Mouse (Mus musculus) kidney, adult 9 months (tissue): ENCODE data around the gene Myh3.

Experiments used
- DNase-seq: peaks from one replicate; pipeline ENCODE4 v3.0.0; 2022

Myh3 gene

GRCm38 (mm10) chr11:67078000-67078399, at the start of gene Myh3:
TSS of gene Myh3 (plus strand) at chr11:67078300.
- DNase-seq: no peak

- no peak for DNase-seq
Observed at GRCm38 (mm10) chr11:67030904-67031602, 47.0 kb upstream of the Myh3 start.

GRCm38 (mm10) chr11:67031603-67031915, 46.5 kb upstream of the Myh3 start:
- DNase-seq: no peak

GRCm38 (mm10) chr11:67034775-67035485, 43.2 kb upstream of the Myh3 start:
- DNase-seq: peak; percentile 79

- peak; percentile 82 for DNase-seq
Observed at GRCm38 (mm10) chr11:67036229-67036628, 41.9 kb upstream of the Myh3 start.

GRCm38 (mm10) chr11:67036892-67037291, 41.2 kb upstream of the Myh3 start:
- DNase-seq: no peak

GRCm38 (mm10) chr11:67039799-67040198, 38.3 kb upstream of the Myh3 start:
- no peak for DNase-seq

GRCm38 (mm10) chr11:67040483-67040882, 37.6 kb upstream of the Myh3 start:
- no peak for DNase-seq

GRCm38 (mm10) chr11:67043007-67043406, 35.1 kb upstream of the Myh3 start:
- no peak for DNase-seq

- DNase-seq: no peak
Observed at GRCm38 (mm10) chr11:67044959-67045358, 33.1 kb upstream of the Myh3 start.

GRCm38 (mm10) chr11:67047199-67047598, 30.9 kb upstream of the Myh3 start:
- DNase-seq: no peak

- DNase-seq: no peak
Observed at GRCm38 (mm10) chr11:67048496-67048895, 29.6 kb upstream of the Myh3 start.

GRCm38 (mm10) chr11:67049256-67049655, 28.8 kb upstream of the Myh3 start:
- no peak for DNase-seq

GRCm38 (mm10) chr11:67051676-67052320, 26.3 kb upstream of the Myh3 start:
- DNase-seq: peak; percentile 40

GRCm38 (mm10) chr11:67052321-67052952, 25.7 kb upstream of the Myh3 start, which contains the start of the genes Adprm and Sco1:
TSS of gene Adprm (minus strand) at chr11:67052594.
TSS of gene Sco1 (plus strand) at chr11:67052670.
- DNase-seq: peak; percentile 93

- DNase-seq: no peak
Observed at GRCm38 (mm10) chr11:67054754-67055365, 23.2 kb upstream of the Myh3 start.

- no peak for DNase-seq
Observed at GRCm38 (mm10) chr11:67061311-67061710, 16.8 kb upstream of the Myh3 start.

- DNase-seq: no peak
Observed at GRCm38 (mm10) chr11:67062726-67063125, 15.4 kb upstream of the Myh3 start.

- DNase-seq: no peak
Observed at GRCm38 (mm10) chr11:67067741-67068140, 10.4 kb upstream of the Myh3 start.

GRCm38 (mm10) chr11:67072615-67073130, 5.4 kb upstream of the Myh3 start:
- no peak for DNase-seq

- DNase-seq: no peak
Observed at GRCm38 (mm10) chr11:67075036-67075435, 3.1 kb upstream of the Myh3 start.

GRCm38 (mm10) chr11:67076781-67077180, 1.3 kb upstream of the Myh3 start:
- no peak for DNase-seq

- no peak for DNase-seq
Observed at GRCm38 (mm10) chr11:67077435-67077834, 665 bp upstream of the Myh3 start.
